Mouse (Mus musculus) ES-E14 (cell line): ENCODE results near the gene Rab17.

ENCODE experiments used
- CHD2 ChIP-seq: IDR thresholded peaks from 2 replicates; pipeline ENCODE4 v1.6.1; 2014; ENCODE audit warnings: mild to moderate bottlenecking, low read depth, low read length, inconsistent platforms
- HCFC1 ChIP-seq: IDR thresholded peaks from 2 replicates; pipeline ENCODE4 v1.6.1; 2012; ENCODE audit warnings: low read length, inconsistent platforms, borderline replicate concordance; ENCODE audit not compliant: insufficient read depth
- MAFK ChIP-seq: IDR thresholded peaks from 2 replicates; pipeline ENCODE4 v1.6.1; 2014; ENCODE audit warnings: mild to moderate bottlenecking, low read depth, low read length, inconsistent platforms; ENCODE audit not compliant: insufficient read depth

- no peak for TF ChIP-seq MAFK
- no peak for TF ChIP-seq CHD2
- TF ChIP-seq HCFC1: no peak
Observed at GRCm38 (mm10) chr1:90947252-90947651, 22.2 kb downstream of the Rab17 start.
